Mouse (Mus musculus): Measurements from ENCODE around the gene Top1. TPM values are rescaled to one million over a fixed set of nuclear protein-coding genes. Genes with fewer than 3 reads are reported as not detected.
A peak's percentile ranks its signal among the peaks of the same experiment; 100 is the strongest.
"Not testable (repeated sequence)": the region's sequence is repeated elsewhere in the genome, so short reads cannot be mapped to it uniquely, and the experiment has no call there.

Gene Top1
- polyA plus RNA-seq, 1 experiment from 2014 or later: 123 TPM

DNA sequence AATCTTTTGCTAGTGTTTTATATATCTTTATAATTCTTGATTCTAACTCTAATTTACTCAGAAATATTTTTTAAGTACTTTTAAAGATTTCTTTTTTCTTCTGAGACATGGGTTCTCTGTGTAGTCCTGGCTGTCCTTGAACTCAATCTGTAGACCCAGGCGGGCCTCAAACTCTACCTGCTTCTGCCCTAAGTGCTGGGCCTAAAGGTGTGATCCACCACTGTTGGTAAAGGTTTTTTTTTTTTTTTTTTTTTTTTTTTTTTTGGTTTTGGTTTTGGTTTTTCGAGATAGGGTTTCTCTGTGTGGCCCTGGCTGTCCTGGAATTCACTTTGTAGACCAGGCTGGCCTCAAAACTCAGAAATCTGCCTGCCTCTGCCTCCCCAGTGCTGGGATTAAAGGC is 19.3 kb downstream of the Top1 start:
- H3K4me2 ChIP-seq (replicated peaks; ENCODE audit: low read depth, low read length); H3K4me3 ChIP-seq (ENCODE audit: low read depth, low read length); H3K36me3 ChIP-seq (ENCODE audit: control insufficient read depth, insufficient read depth, low read length); H3K27ac ChIP-seq (ENCODE audit: low read depth, low read length); H3K9me3 ChIP-seq (ENCODE audit: control insufficient read depth, low read length); H3K27me3 ChIP-seq (ENCODE audit: control insufficient read depth, insufficient read depth, low read length); H3K4me1 ChIP-seq (replicated peaks; ENCODE audit: control insufficient read depth, insufficient read depth, low read length); DNase-seq (ENCODE audit: low spot score); ATAC-seq (ENCODE audit: low FRiP score); H3K9ac ChIP-seq (ENCODE audit: low read depth, low read length): not testable (repeated sequence)
- WGBS: 80% methylated on average over 2 of the region's 2 CpGs

DNA sequence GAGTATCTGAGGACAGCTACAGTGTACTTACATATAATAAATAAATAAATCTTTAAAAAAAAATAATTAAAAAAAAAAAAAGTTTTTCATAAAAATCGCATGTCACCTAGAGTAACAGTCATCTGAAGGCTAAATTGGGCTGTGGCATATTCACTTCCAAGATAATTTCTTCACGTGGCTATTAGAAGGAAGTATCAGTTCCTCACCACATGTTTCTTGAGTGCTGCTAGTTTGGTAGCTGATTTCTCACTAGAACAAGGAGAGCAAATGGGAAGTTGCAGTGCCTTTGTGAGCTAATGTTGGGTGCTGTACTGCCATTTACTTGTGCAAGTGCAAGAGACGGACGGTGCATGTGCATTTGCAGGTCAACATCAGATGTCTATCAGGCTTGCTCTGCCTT is 21.6 kb downstream of the Top1 start:
- ATAC-seq (ENCODE audit: low FRiP score) (no peak), DNase-seq (ENCODE audit: low spot score) (no peak)
- Histone ChIP-seq H3K9ac (ENCODE audit: low read depth, low read length) (no peak overlapping the region), H3K9me3 (ENCODE audit: control insufficient read depth, low read length) (no peaks in the 10 kb centered on the region), H3K4me3 (ENCODE audit: low read depth, low read length) (no peak overlapping the region), H3K4me1 (replicated peaks; ENCODE audit: control insufficient read depth, insufficient read depth, low read length) (no peaks in the 10 kb centered on the region), H3K27me3 (ENCODE audit: control insufficient read depth, insufficient read depth, low read length) (no peaks in the 10 kb centered on the region), H3K36me3 (ENCODE audit: control insufficient read depth, insufficient read depth, low read length) (no peaks in the 10 kb centered on the region), H3K27ac (ENCODE audit: low read depth, low read length) (no peak overlapping the region), H3K4me2 (replicated peaks; ENCODE audit: low read depth, low read length) (no peak overlapping the region)
- WGBS: 91% methylated on average over 4 of the region's 4 CpGs

DNA sequence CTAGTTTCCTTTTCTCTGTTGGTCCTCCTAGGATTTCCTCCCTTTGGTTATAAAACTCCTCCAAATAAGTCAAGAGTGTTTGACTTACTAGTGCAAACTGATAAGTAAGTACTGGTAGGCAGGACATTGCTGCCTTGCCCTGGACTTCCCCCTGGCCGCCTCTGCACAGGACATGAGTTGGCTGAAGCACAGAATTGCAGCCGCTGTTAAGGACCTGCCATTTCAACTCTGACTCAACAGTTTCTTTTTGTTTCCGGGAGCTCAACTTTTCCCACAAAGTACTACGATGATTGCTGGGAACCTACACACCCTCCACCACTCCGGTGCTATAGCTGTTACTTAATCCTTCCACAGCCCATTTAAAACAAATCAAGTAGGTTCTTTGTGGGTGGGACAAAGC is 54.6 kb downstream of the Top1 start:
- Histone ChIP-seq H3K9me3 (ENCODE audit: control insufficient read depth, low read length) (no peaks in the 10 kb centered on the region), H3K9ac (ENCODE audit: low read depth, low read length) (no peak overlapping the region), H3K27me3 (ENCODE audit: control insufficient read depth, insufficient read depth, low read length) (no peaks in the 10 kb centered on the region), H3K4me2 (replicated peaks; ENCODE audit: low read depth, low read length) (no peak overlapping the region), H3K4me3 (ENCODE audit: low read depth, low read length) (no peak overlapping the region), H3K36me3 (ENCODE audit: control insufficient read depth, insufficient read depth, low read length) (peaks cover 2% of the 10 kb centered on the region; the same call in 1 of the 2 replicates), H3K4me1 (replicated peaks; ENCODE audit: control insufficient read depth, insufficient read depth, low read length) (no peaks in the 10 kb centered on the region), H3K27ac (ENCODE audit: low read depth, low read length) (no peak overlapping the region)
- 91% methylated on average over 5 of the region's 5 CpGs for WGBS
- DNase-seq (ENCODE audit: low spot score) (no peak), ATAC-seq (ENCODE audit: low FRiP score) (no peak)

DNA sequence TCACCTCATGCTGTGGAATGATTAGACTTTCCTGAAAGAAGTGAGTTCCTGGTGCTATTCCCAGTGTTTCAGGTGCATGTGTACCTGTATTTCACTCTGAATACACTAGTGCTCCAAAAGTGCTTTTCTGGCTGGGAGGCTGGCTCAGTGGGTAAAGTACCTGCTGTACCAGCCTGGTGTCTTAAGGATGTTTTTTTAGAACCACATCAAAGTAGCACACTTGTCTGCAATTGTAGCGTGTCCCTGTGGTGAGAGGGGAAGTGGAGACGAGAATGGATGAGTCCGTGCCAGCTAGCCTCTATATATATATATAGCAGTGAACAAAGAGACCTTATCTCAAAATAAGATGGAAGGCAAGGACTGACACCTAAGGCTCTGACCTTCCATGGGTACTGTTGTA is 55.9 kb downstream of the Top1 start:
- 93% methylated on average over 3 of the region's 3 CpGs for WGBS
- DNase-seq (ENCODE audit: low spot score): no peak
- Histone ChIP-seq H3K9ac (ENCODE audit: low read depth, low read length) (no peak overlapping the region), H3K9me3 (ENCODE audit: control insufficient read depth, low read length) (no peaks in the 10 kb centered on the region), H3K27ac (ENCODE audit: low read depth, low read length) (no peak overlapping the region), H3K36me3 (ENCODE audit: control insufficient read depth, insufficient read depth, low read length) (peaks cover 5% of the 10 kb centered on the region; the same call in 1 of the 2 replicates), H3K4me1 (replicated peaks; ENCODE audit: control insufficient read depth, insufficient read depth, low read length) (no peaks in the 10 kb centered on the region), H3K27me3 (ENCODE audit: control insufficient read depth, insufficient read depth, low read length) (no peaks in the 10 kb centered on the region), H3K4me3 (ENCODE audit: low read depth, low read length) (no peak overlapping the region), H3K4me2 (replicated peaks; ENCODE audit: low read depth, low read length) (no peak overlapping the region)
- ATAC-seq (ENCODE audit: low FRiP score): no peak

DNA sequence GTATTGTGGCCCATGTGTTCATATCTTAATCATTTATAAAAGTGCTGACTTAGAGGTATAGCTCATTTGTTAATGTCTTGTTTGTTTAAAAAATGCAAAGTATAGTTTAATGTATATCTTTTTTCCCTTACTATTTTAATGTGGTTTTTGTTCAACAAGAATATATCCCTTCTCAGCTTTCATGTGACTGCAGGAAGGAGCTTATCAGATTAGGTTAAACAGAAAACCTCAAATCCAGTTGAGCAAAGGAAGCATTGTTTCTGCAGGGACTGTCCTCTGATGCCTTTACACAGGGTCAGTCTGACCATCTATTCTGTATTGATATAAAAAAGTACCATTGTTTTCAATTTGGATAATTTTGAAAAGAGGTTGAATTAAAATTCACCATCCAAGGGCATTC is 57.1 kb downstream of the Top1 start:
- Histone ChIP-seq H3K9me3 (ENCODE audit: control insufficient read depth, low read length) (no peaks in the 10 kb centered on the region), H3K4me3 (ENCODE audit: low read depth, low read length) (no peak overlapping the region), H3K9ac (ENCODE audit: low read depth, low read length) (no peak overlapping the region), H3K27me3 (ENCODE audit: control insufficient read depth, insufficient read depth, low read length) (no peaks in the 10 kb centered on the region), H3K27ac (ENCODE audit: low read depth, low read length) (no peak overlapping the region), H3K36me3 (ENCODE audit: control insufficient read depth, insufficient read depth, low read length) (peaks cover 6% of the 10 kb centered on the region; the same call in 1 of the 2 replicates), H3K4me2 (replicated peaks; ENCODE audit: low read depth, low read length) (no peak overlapping the region), H3K4me1 (replicated peaks; ENCODE audit: control insufficient read depth, insufficient read depth, low read length) (no peaks in the 10 kb centered on the region)
- DNase-seq (ENCODE audit: low spot score): no peak
- no peak for ATAC-seq (ENCODE audit: low FRiP score)

DNA sequence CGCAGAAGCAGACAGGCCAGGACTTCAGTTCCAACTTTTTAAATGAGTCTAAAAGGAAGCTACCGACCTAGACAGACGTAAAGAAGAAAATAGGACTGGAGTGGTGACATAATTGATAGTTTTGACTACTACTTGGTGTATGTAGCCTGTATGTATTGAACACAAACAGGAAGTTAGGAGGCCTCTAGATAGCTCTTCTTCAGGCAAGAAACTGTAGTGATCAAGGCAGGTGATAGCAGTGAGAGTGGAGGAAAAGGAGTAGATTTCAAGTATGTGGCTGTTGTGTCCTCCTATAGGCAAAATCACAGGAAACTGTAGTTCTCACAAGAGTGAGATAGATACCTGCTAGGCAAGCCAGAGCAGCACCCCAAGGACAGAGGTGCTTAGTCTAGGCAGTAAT is 62.0 kb downstream of the Top1 start:
- Histone ChIP-seq H3K9ac (ENCODE audit: low read depth, low read length) (no peak overlapping the region), H3K27ac (ENCODE audit: low read depth, low read length) (no peak overlapping the region), H3K4me1 (replicated peaks; ENCODE audit: control insufficient read depth, insufficient read depth, low read length) (no peaks in the 10 kb centered on the region), H3K27me3 (ENCODE audit: control insufficient read depth, insufficient read depth, low read length) (no peaks in the 10 kb centered on the region), H3K36me3 (ENCODE audit: control insufficient read depth, insufficient read depth, low read length) (peaks cover 8% of the 10 kb centered on the region), H3K4me2 (replicated peaks; ENCODE audit: low read depth, low read length) (no peak overlapping the region), H3K4me3 (ENCODE audit: low read depth, low read length) (no peak overlapping the region), H3K9me3 (ENCODE audit: control insufficient read depth, low read length) (no peaks in the 10 kb centered on the region)
- WGBS: 95% methylated on average over 3 of the region's 3 CpGs
- ATAC-seq (ENCODE audit: low FRiP score) (no peak), DNase-seq (ENCODE audit: low spot score) (no peak)

DNA sequence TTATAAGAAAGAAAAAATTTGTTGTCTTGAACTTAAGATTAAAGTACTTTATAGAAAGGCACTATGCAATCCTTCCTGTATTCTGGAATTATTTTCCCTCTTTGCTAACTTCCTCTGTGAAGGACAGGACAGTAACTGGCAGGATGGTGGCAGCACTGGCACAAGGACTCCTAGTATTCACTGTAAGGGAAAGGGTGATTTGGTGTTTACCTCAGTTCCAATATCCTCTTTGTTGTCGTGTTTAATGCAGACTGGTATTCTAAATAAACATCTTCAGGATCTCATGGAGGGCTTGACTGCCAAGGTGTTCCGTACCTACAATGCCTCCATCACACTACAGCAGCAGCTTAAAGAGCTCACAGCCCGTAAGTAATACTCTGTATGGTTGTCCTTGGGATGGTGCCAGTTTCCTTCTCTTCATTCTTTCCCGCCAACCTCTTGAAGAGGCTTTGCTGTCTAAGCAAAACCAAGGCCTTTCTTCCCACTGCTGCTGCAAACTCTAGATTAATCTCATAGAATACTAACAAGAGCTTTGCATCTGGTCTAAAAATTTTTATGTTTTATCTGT is 69.9 kb downstream of the Top1 start:
- H3K4me1 ChIP-seq (replicated peaks; ENCODE audit: control insufficient read depth, insufficient read depth, low read length): no peaks in the 10 kb centered on the region
- ATAC-seq (ENCODE audit: low FRiP score) (no peak), DNase-seq (ENCODE audit: low spot score) (no peak)
- H3K36me3 ChIP-seq (ENCODE audit: control insufficient read depth, insufficient read depth, low read length): peaks cover 15% of the 10 kb centered on the region
- no peak overlapping the region for H3K4me2 ChIP-seq (replicated peaks; ENCODE audit: low read depth, low read length)
- H3K27me3 ChIP-seq (ENCODE audit: control insufficient read depth, insufficient read depth, low read length): no peaks in the 10 kb centered on the region
- H3K27ac ChIP-seq (ENCODE audit: low read depth, low read length): no peak overlapping the region
- H3K9ac ChIP-seq (ENCODE audit: low read depth, low read length): no peak overlapping the region
- WGBS: 89% methylated on average over 4 of the region's 4 CpGs
- H3K9me3 ChIP-seq (ENCODE audit: control insufficient read depth, low read length): no peaks in the 10 kb centered on the region
- no peak overlapping the region for H3K4me3 ChIP-seq (ENCODE audit: low read depth, low read length)

DNA sequence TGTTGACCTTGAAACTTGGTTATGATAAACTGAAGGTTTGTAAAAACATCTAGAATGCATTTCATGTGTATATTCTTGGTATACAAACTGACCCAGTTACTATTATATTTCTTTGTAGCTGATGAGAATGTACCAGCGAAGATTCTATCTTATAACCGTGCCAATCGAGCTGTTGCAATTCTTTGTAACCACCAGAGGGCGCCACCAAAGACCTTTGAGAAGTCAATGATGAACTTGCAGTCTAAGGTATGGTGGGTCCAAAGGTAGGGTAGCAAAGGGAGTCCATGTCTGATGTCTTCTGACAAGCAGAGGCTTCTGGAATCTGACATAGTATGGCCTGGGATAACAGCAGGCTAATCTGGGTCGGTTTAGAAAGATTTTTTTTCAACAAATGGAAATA is 71.6 kb downstream of the Top1 start:
- DNase-seq (ENCODE audit: low spot score) (peak; percentile 74), ATAC-seq (ENCODE audit: low FRiP score) (no peak)
- H3K9me3 ChIP-seq (ENCODE audit: control insufficient read depth, low read length): no peaks in the 10 kb centered on the region
- H3K27ac ChIP-seq (ENCODE audit: low read depth, low read length): no peak overlapping the region
- WGBS: 77% methylated on average over 5 of the region's 5 CpGs
- H3K27me3 ChIP-seq (ENCODE audit: control insufficient read depth, insufficient read depth, low read length): no peaks in the 10 kb centered on the region
- no peaks in the 10 kb centered on the region for H3K4me1 ChIP-seq (replicated peaks; ENCODE audit: control insufficient read depth, insufficient read depth, low read length)
- H3K4me3 ChIP-seq (ENCODE audit: low read depth, low read length): no peak overlapping the region
- H3K4me2 ChIP-seq (replicated peaks; ENCODE audit: low read depth, low read length): no peak overlapping the region
- H3K36me3 ChIP-seq (ENCODE audit: control insufficient read depth, insufficient read depth, low read length): peaks cover 14% of the 10 kb centered on the region
- H3K9ac ChIP-seq (ENCODE audit: low read depth, low read length): no peak overlapping the region

DNA sequence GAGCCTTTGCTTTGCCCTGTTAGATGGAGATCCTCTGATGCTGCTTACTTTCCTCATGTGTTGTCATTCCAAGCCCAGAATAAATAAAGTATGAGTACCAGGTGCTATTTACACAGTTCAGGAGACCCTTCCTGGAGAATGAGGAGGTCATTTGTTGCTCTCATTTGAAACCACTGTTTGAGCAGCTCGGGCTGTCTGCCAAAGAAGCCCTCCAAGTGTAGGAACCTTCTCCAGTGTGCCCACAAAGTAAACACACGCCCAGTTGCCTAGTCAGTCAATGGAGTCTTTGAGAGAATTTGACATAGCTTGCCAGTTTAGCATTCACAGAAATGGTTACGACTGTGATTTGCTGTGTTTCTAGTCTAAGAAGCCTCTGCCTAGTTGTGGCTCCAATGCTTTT is 73.1 kb downstream of the Top1 start:
- 91% methylated on average over 3 of the region's 3 CpGs for WGBS
- Histone ChIP-seq H3K4me3 (ENCODE audit: low read depth, low read length) (no peak overlapping the region), H3K4me2 (replicated peaks; ENCODE audit: low read depth, low read length) (no peak overlapping the region), H3K4me1 (replicated peaks; ENCODE audit: control insufficient read depth, insufficient read depth, low read length) (no peaks in the 10 kb centered on the region), H3K27me3 (ENCODE audit: control insufficient read depth, insufficient read depth, low read length) (no peaks in the 10 kb centered on the region), H3K36me3 (ENCODE audit: control insufficient read depth, insufficient read depth, low read length) (peaks cover 11% of the 10 kb centered on the region; the same call in 1 of the 2 replicates), H3K9me3 (ENCODE audit: control insufficient read depth, low read length) (no peaks in the 10 kb centered on the region), H3K9ac (ENCODE audit: low read depth, low read length) (no peak overlapping the region), H3K27ac (ENCODE audit: low read depth, low read length) (no peak overlapping the region)
- ATAC-seq (ENCODE audit: low FRiP score) (no peak), DNase-seq (ENCODE audit: low spot score) (no peak)

All from hindbrain, embryonic 11.5 days (tissue).